ENCODE assay signal across 8 mouse cellular contexts in genomic region chr6:100705366-100705811, GRCm38 (mm10). TPM values are rescaled to one million over a fixed set of nuclear protein-coding genes. Genes with fewer than 3 reads are reported as not detected.
DNase-seq lines count a peak whose midpoint lies in the region; ATAC-seq and TF ChIP-seq lines count a peak whose summit lies in the region.

No protein-coding gene starts in this region.

- no peak for ATAC-seq in embryonic facial prominence, embryonic 15.5 days (ENCODE audit: insufficient number of reproducible peaks, low FRiP score, low TSS enrichment, low read depth)
- ATAC-seq in neural tube, embryonic 13.5 days (ENCODE audit: low read depth): no peak

- no peak overlapping the region for H3K27ac ChIP-seq in left cerebral cortex, adult 2 months
- H3K27ac ChIP-seq in embryonic facial prominence, embryonic 15.5 days (replicated peaks): peak overlapping the region; percentile 95
- H3K27ac ChIP-seq in neural tube, embryonic 13.5 days (replicated peaks): no peak overlapping the region

- no peaks in the 10 kb centered on the region for H3K27me3 ChIP-seq in embryonic facial prominence, embryonic 15.5 days
- peaks cover 58% of the 10 kb centered on the region for H3K27me3 ChIP-seq in neural tube, embryonic 13.5 days

- intact Hi-C loops in left cerebral cortex, adult 2 months (cut with DNase I): loop anchor here (10.0 kb wide), 1 partner anchor 129 kb away; the partner anchor contains the start of gene Ppp4r2

- no peaks in the 10 kb centered on the region for H3K36me3 ChIP-seq in embryonic facial prominence, embryonic 15.5 days
- H3K36me3 ChIP-seq in neural tube, embryonic 13.5 days: no peaks in the 10 kb centered on the region

- DNase-seq in left cerebral cortex, adult 2 months (ENCODE audit: extremely low spot score in 1 of 2, low spot score in 2 of 2): no peak
- DNase-seq in left cerebral cortex, adult 18-20 months (ENCODE audit: low spot score in 2 of 2): no peak
- DNase-seq in kidney, postnatal 10 days: peak; percentile 19
- DNase-seq in cerebellum, postnatal 25 days: no peak
- no peak for DNase-seq in frontal cortex, postnatal 14 days (ENCODE audit: low spot score in 2 of 2)
- no peak for DNase-seq in urinary bladder, adult 18-20 months (ENCODE audit: low spot score in 2 of 2)

- peak overlapping the region; percentile 86 for H3K4me2 ChIP-seq in embryonic facial prominence, embryonic 15.5 days (replicated peaks)
- peak overlapping the region; percentile 93 for H3K4me2 ChIP-seq in neural tube, embryonic 13.5 days

- no peak for TF ChIP-seq CTCF in left cerebral cortex, adult 2 months (IDR thresholded peaks at IDR 0.05)

- peaks cover 51% of the 10 kb centered on the region for H3K4me1 ChIP-seq in embryonic facial prominence, embryonic 15.5 days
- H3K4me1 ChIP-seq in neural tube, embryonic 13.5 days (replicated peaks): peaks cover 19% of the 10 kb centered on the region

- peak overlapping the region; percentile 87 for H3K9ac ChIP-seq in embryonic facial prominence, embryonic 15.5 days
- peak overlapping the region; percentile 75 for H3K9ac ChIP-seq in neural tube, embryonic 13.5 days

- H3K9me3 ChIP-seq in embryonic facial prominence, embryonic 15.5 days (replicated peaks): no peaks in the 10 kb centered on the region
- H3K9me3 ChIP-seq in neural tube, embryonic 13.5 days: no peaks in the 10 kb centered on the region

- under 1% methylated on average over 15 of the region's 15 CpGs for WGBS in embryonic facial prominence, embryonic 15.5 days
- 2% methylated on average over 15 of the region's 15 CpGs for WGBS in neural tube, embryonic 13.5 days

- H3K4me3 ChIP-seq in left cerebral cortex, adult 2 months: peak overlapping the region; percentile 55
- peak overlapping the region; percentile 85 for H3K4me3 ChIP-seq in embryonic facial prominence, embryonic 15.5 days (replicated peaks)
- peak overlapping the region; percentile 65 for H3K4me3 ChIP-seq in neural tube, embryonic 13.5 days

RNA-seq across cellular contexts. Expression of gene Gxylt2, which starts 0.9 kb away (rescaled TPM):
- 1 to 10 TPM; 1.2 to 1.6 TPM for total RNA-seq in left cerebral cortex, adult 2 months (2021)
- total RNA-seq in left cerebral cortex, adult 18-20 months (2021): 1 to 10 TPM; 1.2 to 1.3 TPM
- polyA plus RNA-seq in embryonic facial prominence, embryonic 15.5 days (2015; fragmentation: Nextera tagmentation; extraction: Ambion mirVana): 33.4 and 36.4 TPM in 2 replicates
- polyA plus RNA-seq in neural tube, embryonic 13.5 days (2015; fragmentation: Nextera tagmentation; extraction: Ambion mirVana): 2.1 and 3.0 TPM in 2 replicates

RNA-seq across cellular contexts. Expression of gene Shq1, which starts 34.4 kb away (rescaled TPM):
- total RNA-seq in left cerebral cortex, adult 2 months (2021): 1 to 10 TPM; 5.8 to 6.7 TPM
- 1 to 10 TPM; 5.7 to 5.8 TPM for total RNA-seq in left cerebral cortex, adult 18-20 months (2021)
- 15.1 TPM in 2 replicates for polyA plus RNA-seq in embryonic facial prominence, embryonic 15.5 days (2015; fragmentation: Nextera tagmentation; extraction: Ambion mirVana)
- polyA plus RNA-seq in neural tube, embryonic 13.5 days (2015; fragmentation: Nextera tagmentation; extraction: Ambion mirVana): 9.4 and 9.8 TPM in 2 replicates
